Mouse (Mus musculus) A20 (cell line): ENCODE results near the gene Vmn1r200.
"Not testable (repeated sequence)": the region's sequence is repeated elsewhere in the genome, so short reads cannot be mapped to it uniquely, and the experiment has no call there.

ENCODE experiments used
- DNase-seq: peaks from one replicate; pipeline ENCODE4 v3.0.0-alpha.2; 2011; ENCODE audit warnings: low read depth, low spot score

The Vmn1r200 gene

DNA sequence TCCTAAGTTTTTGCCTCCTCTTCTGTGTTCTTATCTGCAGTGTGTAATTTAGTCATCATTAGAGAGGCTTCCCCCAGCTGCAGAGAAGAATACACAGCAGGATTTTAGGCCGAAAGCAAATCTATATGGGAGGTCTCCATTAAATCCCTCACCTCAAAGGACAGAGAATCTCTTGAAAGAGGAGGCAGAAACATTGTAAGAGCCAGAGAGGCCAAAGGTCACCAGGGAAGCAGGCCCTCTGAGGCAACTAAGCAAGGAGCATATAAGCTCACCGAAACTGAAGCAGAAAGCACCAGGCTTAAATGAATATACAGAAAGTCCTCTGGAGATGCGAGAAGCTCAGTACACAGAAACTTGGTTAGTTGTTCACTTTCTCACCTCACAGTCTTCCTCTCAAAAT is at the start of gene Vmn1r200:
Gene Vmn1r200, plus strand, starts transcription at position 301 of the 400 bp plus-strand sequence.
- no peak for DNase-seq

DNA sequence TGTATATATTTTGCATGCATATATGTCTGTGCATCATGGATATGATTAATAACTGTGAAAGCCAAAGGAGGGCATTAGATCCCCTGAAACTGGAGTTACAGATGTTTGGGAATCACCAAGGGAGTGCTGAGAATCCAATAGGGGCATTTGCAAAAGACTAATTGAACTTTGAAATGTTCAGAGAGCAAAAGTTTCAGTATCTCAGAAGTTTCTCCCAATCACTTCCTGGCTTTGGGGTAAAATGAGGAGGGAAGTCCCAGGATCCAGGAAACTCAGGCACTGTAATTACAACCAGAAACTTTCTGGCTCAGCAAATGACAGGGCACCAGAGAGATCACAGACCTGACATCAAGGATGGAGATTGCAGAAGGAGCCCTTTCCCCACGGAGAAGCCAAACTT is 40.1 kb upstream of the Vmn1r200 start, which contains the start of gene Vmn1r198:
Gene Vmn1r198, plus strand, starts transcription at position 301 of the 400 bp plus-strand sequence.
- DNase-seq = no peak

DNA sequence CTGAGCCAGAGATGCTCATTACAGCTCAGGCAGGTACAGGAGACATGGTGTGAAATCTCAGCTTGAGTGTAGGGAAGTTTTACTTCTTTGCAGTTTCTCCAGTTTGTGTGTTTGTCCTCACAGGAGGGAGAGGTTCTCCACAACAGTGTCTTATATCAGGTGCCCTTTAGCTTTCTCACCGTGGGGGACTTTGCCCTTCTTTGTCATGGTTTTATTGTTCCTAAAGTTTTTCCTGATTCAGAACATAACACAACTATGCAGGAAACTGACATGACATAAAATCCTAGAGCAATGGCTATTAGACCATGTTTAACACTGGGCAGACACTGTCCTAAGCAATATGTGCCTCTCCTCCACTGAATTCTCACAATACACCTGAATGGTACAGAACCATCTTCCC is 39.4 kb upstream of the Vmn1r200 start:
- no peak for DNase-seq

DNA sequence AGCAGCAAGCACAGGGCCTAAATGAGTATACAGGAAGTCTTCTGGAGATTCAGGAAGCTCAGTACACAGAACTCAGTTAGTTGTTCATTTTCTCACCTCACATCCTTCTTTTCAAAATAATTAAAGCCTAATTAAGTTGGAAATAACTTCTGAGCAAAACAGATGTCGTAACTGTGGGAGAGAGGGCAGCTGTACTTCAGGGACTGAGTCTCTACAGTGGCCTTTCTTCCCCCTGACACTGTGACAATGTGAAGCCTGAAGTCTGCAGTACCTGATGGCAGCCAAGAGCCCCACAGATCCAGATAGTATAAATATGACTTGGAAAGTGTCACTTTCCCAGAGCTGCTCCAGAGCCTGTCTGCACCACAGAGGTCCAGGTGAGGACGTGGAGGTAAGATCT is 10.7 kb upstream of the Vmn1r200 start, which contains the start of gene Vmn1r199:
Gene Vmn1r199, plus strand, starts transcription at position 301 of the 400 bp plus-strand sequence.
- no peak for DNase-seq

DNA sequence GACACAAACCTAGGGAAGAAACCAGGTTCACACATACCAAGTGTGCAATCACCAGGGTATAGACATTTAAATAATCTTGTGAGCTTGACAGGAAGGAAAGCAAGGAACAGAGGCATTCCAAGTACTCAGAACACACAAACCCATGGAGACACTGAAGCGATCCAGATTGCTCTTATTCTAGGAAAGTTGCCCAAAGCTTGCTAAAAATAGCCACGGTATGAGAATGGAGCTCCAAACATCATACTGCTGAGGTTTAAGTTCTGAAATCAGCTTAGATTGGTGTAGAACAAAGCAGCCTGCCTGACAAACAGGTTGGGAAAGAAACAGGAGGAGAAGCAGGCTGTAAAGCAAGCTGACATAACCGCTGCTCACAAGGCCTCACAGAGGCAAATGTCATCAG is 9.0 kb upstream of the Vmn1r200 start:
- DNase-seq = not testable (repeated sequence)

DNA sequence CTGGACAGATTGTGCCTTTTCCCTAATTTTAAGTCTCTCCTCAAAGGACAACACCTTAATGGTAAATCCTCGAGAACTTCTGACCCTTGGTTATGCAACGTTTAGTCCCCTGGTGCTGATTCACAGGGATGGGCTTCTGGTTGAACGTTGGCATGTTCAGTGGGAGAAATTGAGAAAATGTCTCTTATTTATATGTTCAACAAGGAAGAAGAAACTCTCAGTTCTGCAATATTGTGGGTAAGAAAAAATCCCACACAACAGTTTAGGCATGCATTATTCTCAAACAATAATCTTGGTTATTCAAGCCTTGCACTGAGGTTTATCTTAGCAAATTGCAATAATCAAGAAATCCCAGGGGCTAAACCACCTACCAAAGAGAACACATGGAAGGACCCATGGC is 6.8 kb upstream of the Vmn1r200 start:
- no peak for DNase-seq

DNA sequence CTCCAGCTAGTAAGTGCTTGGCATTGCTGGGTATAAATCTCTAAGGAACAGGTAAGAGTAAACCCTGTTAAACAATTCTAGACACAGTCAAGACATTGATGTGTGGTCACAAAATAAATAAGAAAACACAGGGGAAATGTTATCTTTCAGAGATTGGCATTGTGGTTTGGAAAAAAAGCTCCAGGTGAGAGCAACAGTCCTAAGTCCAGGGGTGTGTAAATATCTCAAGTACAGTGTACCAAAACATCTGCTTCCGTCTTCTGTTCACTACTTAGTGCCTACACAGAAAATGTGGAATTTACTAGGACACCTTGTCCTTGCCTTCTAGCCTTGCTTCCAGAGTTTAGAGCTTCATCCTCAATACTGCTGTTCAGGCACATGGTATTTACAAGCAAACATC is 3.1 kb upstream of the Vmn1r200 start:
- no peak for DNase-seq

DNA sequence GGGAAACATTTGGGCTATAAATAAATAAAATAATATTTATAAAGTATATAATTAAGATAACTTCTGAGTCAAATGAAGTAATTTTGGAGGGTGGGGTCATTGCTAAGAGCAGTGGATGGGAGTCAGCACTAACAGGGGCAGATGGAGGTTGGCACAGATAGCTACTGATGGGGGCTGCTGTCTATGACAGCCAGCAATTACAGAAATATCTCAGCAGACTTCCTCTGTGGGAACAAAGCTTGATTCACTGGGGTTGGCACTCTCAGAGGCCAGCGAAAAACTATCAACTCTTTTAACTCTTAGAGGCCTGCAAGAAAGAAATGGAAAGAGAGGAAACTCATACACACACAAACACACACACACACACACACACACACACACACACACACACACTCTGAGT is 12.8 kb downstream of the Vmn1r200 start:
- DNase-seq = no peak
